Mouse (Mus musculus): ENCODE results near the gene Slc25a12.
A peak's percentile ranks its signal among the peaks of the same experiment; 100 is the strongest.

Slc25a12 gene

GRCm38 (mm10) chr2:71309726-71310125 is 57.8 kb downstream of the Slc25a12 start:
- no peak for DNase-seq (ENCODE audit: inconsistent ontology term)

GRCm38 (mm10) chr2:71306357-71306756 is 61.2 kb downstream of the Slc25a12 start:
- DNase-seq (ENCODE audit: inconsistent ontology term): no peak

- DNase-seq (ENCODE audit: inconsistent ontology term): no peak
Measured at GRCm38 (mm10) chr2:71304821-71305220, 62.7 kb downstream of the Slc25a12 start.

GRCm38 (mm10) chr2:71303221-71303620 is 64.3 kb downstream of the Slc25a12 start:
- no peak for DNase-seq (ENCODE audit: inconsistent ontology term)

- DNase-seq (ENCODE audit: inconsistent ontology term): no peak
Measured at GRCm38 (mm10) chr2:71302156-71302663, 65.3 kb downstream of the Slc25a12 start.

GRCm38 (mm10) chr2:71298729-71299128 is 68.8 kb downstream of the Slc25a12 start:
- no peak for DNase-seq (ENCODE audit: inconsistent ontology term)

- no peak for DNase-seq (ENCODE audit: inconsistent ontology term)
Measured at GRCm38 (mm10) chr2:71297501-71297900, 70.0 kb downstream of the Slc25a12 start.

- no peak for DNase-seq (ENCODE audit: inconsistent ontology term)
Measured at GRCm38 (mm10) chr2:71295844-71296243, 71.7 kb downstream of the Slc25a12 start.

- no peak for DNase-seq (ENCODE audit: inconsistent ontology term)
Measured at GRCm38 (mm10) chr2:71294489-71294888, 73.1 kb downstream of the Slc25a12 start.

- DNase-seq (ENCODE audit: inconsistent ontology term): no peak
Measured at GRCm38 (mm10) chr2:71293983-71294382, 73.6 kb downstream of the Slc25a12 start.

- no peak for DNase-seq (ENCODE audit: inconsistent ontology term)
Measured at GRCm38 (mm10) chr2:71291566-71291965, 76.0 kb downstream of the Slc25a12 start.

GRCm38 (mm10) chr2:71290107-71290775 is 77.3 kb downstream of the Slc25a12 start:
- DNase-seq (ENCODE audit: inconsistent ontology term): peak; percentile 6

- DNase-seq (ENCODE audit: inconsistent ontology term): no peak
Measured at GRCm38 (mm10) chr2:71281981-71282380, 85.6 kb downstream of the Slc25a12 start.

GRCm38 (mm10) chr2:71278791-71279775 is 88.5 kb downstream of the Slc25a12 start:
- peak; percentile 6 for DNase-seq (ENCODE audit: inconsistent ontology term)

- no peak for DNase-seq (ENCODE audit: inconsistent ontology term)
Measured at GRCm38 (mm10) chr2:71275734-71276133, 91.8 kb downstream of the Slc25a12 start.

- DNase-seq (ENCODE audit: inconsistent ontology term): peak; percentile 29
Measured at GRCm38 (mm10) chr2:71273955-71274679, 93.4 kb downstream of the Slc25a12 start.

- DNase-seq (ENCODE audit: inconsistent ontology term): no peak
Measured at GRCm38 (mm10) chr2:71270085-71270484, 97.5 kb downstream of the Slc25a12 start.

GRCm38 (mm10) chr2:71269332-71269731 is 98.2 kb downstream of the Slc25a12 start:
- DNase-seq (ENCODE audit: inconsistent ontology term): no peak

GRCm38 (mm10) chr2:71268691-71269090 is 98.9 kb downstream of the Slc25a12 start:
- no peak for DNase-seq (ENCODE audit: inconsistent ontology term)

- no peak for DNase-seq (ENCODE audit: inconsistent ontology term)
Measured at GRCm38 (mm10) chr2:71264585-71264984, 103.0 kb downstream of the Slc25a12 start.

- DNase-seq (ENCODE audit: inconsistent ontology term): no peak
Measured at GRCm38 (mm10) chr2:71256581-71256980, 111.0 kb downstream of the Slc25a12 start.

- DNase-seq (ENCODE audit: inconsistent ontology term): no peak
Measured at GRCm38 (mm10) chr2:71254836-71255235, 112.7 kb downstream of the Slc25a12 start.

Measured in Muller cell, postnatal 12 days (primary cell).